Mouse (Mus musculus) testis, adult 2 months (tissue): Measurements from ENCODE around the gene Tcf20.

Source experiments
- CTCF ChIP-seq: fragments of 200-500 bp; IDR thresholded peaks from 2 replicates; pipeline ENCODE4 v1.5.1; 2012; ENCODE audit warnings: low read depth, mild to moderate bottlenecking, inconsistent platforms, low read length, moderate library complexity; ENCODE audit not compliant: control insufficient read depth, insufficient read depth, insufficient replicate concordance
- POLR2A ChIP-seq: fragments of 200-500 bp; IDR thresholded peaks from 2 replicates; pipeline ENCODE4 v1.6.1; 2012; ENCODE audit warnings: low read depth, mild to moderate bottlenecking, inconsistent platforms, low read length, moderate library complexity; ENCODE audit not compliant: control insufficient read depth

GRCm38 (mm10) chr15:82922052-82922451 lies 65.6 kb downstream of the Tcf20 start:
- TF ChIP-seq CTCF (no peak), POLR2A (no peak)
